Mouse (Mus musculus): Measurements from ENCODE around the gene Nfasc.

The Nfasc gene

DNA sequence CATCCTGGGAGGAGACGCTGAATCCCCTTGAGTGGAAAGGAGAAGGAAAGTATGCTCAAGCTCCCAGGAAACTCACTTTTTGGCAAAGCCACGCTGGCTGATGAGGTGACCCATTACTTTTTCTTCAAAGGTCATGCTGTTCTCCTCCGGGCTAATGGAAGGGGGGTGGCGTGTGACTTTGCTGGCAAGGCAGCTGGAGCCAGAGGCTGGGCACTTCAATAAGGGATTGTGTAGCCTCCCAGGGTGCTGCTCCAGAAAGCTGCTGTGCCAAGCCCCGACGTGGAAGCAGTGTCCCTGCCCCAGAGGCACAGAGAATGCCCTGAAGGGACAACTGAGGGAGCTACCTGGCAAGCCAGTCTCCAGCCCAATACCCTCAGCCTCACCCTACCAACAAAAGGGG lies 101.3 kb downstream of the Nfasc start:
- DNase-seq = no peak

DNA sequence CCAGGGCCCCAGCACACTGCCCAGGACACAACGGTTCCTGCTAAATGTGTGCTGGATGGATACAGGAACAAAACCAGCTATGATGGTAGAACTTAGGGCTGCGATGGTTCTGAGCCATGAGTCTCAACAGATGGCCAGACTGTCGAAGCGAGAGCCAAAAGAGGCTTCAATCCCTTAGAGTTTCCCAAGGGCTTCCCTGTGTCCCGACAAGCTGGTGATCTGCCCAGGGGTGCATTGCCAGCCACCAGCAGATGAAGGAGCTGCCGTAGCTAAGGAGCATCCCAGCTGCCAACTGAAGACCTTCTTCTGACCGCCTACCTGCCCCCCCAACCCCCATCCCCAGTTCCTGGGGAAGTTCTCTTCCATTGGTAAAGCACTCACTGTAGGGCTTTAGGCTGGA lies 104.3 kb downstream of the Nfasc start:
- no peak for DNase-seq

DNA sequence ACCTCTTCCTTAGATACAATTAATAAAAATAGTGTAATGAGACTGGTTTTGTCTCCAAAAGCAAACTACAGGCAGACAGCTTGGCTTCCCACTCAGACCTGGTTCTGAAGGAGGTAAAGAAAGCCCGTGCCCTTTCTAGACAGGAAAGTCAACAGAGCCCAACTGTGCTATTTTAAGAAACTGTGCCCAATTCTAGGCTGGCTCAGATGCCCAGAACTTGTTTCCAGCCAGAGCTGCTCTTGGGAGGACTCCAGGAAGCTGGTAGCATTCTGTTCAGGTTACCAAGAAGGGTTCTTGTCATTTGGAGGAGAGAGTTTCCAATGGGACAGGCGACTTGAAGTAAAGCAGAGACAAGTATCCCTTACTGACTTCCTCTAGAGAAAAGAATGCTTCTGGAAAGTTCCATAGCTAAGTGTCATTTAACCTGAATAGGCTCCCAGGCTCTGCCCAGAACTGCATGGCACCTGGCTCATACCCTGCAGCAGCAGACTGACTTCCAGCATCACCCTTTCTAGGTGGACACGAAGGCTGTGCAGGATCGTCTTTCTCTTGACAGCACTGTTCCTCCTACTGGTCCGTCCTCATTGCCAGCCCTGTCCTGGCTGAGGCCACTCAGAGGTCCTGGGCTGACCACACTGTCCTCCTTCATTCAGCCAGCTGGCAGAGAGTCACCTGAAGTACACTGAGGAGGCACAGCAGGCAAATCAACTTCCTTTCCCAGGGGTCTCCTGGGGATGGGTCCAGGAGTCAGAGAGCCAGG lies 111.8 kb downstream of the Nfasc start:
- DNase-seq = no peak

DNA sequence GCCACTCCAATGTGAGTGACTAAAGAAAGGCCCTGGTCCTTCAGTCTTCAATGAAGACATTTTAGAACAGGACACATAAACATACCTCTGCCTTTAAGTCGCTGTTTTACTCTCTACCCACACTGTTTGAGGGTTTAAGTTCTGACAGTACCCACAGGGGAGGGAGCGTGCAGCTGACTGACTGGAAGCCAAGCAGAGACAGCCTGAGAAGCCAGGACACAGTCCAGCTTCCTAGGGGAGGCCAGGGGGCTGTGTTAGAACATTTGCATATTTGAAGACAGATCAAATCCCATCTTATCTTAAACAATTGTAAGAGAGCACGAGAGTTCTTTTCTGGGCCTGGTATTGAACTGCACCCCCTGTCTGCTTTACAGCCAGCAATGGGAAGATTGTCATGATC lies 113.0 kb downstream of the Nfasc start:
- no peak for DNase-seq

DNA sequence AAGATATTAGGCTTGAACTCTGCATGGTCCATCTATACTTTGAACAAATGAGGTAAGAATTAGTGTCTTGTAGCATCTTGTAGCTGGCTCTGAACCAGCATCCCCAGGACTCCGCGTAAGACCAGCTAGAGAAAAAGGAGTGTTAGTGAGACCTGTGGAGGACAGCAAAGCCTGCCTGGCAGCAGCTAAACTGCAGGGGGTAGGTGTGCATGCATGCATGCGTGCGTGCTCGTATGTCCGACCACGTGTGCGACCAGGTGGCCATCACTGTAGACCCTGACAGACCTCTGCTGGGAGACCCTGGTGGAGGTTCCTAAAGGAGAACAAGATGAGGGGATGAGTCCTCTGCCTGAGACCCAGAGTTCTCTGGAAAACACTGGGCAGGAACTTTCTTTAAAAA lies 113.4 kb downstream of the Nfasc start:
- no peak for DNase-seq

DNA sequence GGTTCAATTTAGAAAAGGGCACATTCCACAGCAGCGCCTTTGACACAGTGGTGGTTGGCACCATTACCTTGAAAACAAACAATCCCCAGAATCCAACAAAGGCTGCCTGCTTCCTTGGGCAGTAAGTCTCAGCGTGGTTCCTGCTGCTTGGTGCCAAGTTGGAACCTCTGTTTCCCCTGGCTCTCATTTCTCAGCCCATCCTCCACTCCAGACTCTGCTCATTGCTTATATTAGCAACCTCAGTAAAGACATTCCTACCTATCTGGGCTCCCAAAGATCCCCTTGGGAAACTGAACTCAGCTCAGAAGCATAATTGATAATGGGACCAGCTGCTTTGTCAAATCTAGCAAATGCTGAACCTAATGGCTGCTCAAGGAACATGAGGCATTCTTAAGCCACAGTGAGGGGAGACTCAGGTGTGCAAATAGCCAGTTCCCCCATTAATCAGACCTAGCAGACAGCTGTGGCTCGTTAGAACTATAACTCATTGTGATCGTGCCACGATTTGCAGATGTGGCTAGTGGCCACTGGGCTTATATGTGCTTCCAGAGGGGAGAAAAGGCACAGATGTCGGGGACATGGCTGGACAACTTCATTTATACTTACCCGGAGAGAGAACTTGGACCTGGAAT lies 115.4 kb downstream of the Nfasc start:
- DNase-seq = no peak

DNA sequence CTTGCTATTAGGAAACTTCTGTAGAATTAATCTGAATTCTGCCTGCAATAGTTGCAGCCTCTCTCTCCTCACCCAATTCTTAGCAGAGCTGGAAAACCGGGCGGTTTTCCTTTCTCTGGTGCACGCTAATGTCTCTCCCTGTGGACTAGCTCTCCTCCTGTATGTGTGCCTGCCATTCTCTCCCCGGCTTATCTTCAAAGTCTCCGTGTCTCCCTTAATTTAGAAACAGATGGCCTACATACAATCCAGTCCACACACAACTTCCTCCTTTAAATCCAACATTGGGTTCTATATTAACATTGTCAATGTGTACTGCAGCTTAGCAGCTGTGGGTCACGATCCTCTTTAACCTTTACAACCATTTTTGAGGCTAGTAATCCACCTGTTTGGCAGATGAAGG lies 116.6 kb downstream of the Nfasc start:
- DNase-seq = no peak

DNA sequence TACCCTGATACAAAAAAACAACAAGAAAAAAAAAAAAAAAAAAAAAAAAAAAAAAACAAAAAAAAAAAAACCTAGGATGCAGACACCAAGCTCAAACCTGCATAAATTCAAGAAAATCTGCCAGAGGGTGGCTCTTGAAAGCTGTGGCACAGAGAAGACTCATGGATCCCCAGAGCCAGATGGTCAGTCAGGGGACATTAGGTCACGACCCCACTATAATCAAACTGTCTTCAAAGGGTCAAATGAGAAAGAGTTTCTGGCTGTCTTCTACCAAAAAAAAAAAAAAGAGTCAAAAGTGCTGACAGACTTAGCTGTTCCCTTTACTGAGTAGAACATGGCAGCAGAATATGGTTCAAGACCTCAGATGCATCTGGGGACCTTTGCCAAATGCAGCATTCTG lies 117.1 kb downstream of the Nfasc start:
- DNase-seq = no peak

DNA sequence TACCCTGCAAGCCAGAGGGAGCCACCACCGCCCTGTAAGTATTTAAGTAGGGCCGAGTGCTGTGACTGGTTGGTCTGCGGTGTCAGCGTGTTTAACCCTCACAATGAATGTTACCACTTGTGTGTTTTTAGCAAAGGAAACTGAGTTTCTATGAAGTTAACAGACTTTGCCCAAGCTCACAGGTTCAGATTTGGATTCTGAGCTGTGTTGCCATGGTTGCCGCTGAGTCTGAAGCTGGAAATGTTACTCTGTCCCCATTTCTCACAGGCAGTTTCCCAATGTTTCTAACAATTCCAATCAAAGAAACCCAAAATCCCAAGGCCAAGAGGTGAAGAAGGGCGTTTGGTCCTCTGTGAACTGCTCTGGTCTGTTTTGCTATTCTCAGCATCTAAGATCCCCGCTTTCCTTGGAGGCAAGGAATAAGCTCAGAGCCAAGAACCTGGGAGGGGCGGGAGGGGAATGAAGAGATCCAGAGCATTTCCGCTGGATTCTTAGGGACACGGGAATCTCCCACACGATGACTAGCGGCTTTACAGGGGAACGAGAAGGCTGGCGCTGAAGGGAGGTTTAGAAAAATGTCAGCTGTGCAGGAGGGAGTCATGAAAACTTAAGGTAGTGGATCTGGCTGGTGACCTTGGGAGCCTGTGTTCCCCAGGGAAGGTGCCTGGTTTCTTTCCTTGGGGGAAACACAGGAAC lies 117.8 kb downstream of the Nfasc start:
- DNase-seq = no peak

DNA sequence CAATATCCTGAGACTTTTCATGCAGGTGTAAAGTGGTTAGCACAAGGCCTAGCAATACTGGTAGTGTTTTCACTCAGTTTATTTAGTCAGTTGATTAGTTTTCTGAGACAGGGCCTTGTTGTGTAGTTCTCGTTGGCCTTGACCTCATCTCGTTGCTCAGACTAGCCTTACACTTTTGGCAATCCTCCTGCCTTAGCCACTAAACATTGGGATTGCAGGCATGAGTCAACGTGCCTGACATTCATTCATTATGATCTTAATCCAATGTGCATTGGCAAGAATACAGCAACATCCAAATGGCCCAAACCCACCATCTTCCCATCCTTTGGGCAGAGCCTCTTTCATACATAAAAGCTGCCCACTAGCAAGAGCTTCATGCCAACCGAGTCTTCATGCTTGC lies 129.5 kb downstream of the Nfasc start:
- no peak for DNase-seq

DNA sequence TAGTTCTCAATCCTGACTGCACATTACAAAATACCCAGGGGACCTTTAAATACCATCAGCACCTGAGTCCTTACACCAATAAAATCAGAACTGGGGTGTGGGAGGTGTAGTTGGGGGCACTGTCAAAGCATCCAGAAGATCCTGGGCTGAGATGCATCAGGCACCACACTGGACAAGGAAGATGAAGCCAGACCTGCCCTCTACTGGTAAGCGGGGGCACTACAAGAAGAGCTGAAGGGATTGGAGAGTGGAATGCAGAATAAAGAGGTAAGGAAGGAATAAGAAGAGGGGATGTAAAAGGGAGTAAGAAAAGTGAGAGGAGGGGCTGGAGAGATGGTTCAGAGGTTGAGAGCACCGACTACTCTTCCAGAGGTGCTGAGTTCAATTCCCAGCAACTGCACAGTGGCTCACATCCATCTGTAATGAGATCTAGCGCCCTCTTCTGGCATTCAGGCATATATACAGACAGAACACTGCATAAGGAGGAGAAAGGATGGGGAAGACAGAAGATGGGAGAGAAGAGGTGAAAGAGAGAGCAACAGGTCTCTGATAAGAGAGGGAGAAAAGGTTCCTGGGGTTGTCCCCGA lies 132.5 kb downstream of the Nfasc start:
- DNase-seq = peak; percentile 70 to 71

DNA sequence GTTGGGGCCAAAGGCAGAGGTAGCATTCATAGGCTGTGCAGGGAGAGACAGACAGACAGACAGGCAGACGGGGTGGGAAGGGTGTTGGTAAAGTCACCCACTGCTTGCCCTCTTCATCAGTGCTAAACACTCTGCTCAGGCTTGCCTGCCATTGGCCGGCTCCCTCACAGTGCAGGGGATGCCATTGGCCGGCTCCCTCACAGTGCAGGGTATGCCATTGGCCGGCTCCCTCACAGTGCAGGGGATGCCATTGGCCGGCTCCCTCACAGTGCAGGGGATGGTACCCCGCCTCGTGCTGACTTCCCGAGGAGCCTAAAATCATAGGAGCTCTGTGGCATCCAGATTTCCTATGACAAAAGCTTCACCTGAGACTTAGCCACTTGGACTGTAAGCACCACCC lies 139.4 kb downstream of the Nfasc start:
- no peak for DNase-seq

DNA sequence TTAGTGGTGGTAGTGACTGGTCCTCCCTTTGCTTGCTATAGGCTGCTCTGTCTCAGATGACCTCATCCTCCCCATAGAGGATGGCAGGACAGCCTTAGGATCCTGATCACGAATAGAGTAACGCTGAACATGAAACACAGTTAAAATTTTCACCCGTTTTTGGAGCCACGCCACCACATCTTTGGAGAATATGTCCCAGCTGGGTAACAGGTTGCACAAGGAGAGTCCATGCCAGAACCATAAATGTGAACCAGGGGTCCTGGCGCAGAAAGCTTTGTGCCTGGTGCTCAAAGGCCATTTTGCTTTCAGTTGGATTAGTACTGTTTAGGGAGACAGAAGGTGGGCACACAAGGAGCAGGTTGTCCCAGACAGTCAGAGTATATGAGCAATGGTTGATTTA lies 143.6 kb downstream of the Nfasc start:
- DNase-seq = no peak

DNA sequence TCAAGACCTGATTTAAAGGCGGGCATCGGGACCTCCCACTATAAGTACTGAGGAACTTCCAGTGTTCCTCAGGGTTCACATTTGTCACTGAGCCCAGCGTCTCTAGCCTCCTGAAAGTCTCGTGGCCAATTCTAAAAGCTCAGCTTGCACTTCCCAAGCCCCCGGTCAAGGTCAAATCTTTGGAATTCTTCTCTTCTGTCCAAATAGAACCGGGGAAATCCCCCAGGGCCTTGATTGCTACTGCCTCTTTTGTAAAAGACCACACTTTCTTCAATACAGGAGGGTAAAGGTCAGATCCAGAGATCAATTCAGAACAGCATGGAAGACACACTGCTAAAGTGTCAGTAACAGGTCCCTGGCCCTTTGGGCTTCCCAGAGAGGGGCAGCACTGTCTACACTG lies 145.9 kb downstream of the Nfasc start:
- no peak for DNase-seq

DNA sequence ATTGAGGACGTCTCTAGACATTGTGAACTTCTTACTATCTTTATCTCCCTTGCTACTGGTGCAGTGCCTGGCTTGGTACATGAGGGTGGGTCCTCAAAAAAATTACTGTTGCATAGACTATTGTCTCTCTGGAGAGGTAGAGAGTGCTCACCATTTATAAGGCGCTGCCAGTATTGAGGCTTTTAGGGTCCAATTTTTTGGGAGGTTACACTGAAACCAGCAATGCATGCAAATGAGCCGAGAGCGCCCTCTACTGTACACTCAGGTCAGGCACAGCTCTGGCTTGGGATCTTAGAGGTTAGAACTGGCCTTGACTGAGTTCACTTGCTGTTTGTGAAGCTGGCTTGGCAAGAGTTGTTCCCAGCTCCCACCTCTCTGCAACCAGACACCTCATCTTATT lies 147.0 kb downstream of the Nfasc start:
- DNase-seq = peak; percentile 79 to 81

DNA sequence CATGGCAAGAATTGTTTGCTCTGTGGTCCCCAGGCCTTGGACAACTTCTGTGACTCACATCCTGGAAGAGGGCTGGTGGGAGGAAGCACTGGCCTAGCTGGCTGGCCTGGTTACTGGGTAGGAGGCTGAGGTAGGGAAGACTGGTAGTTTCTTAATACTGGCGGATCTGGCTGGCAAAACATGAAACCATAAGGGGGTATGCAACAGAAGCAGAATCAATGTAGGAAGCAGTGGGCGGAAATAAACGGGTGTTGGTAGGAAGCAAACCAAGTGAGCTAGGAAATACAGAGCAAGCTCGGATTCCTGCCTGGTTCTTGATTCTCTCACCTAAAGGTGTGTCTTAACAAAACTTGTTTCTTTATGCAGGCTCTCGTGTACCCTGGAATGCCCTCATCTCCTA lies 149.5 kb downstream of the Nfasc start:
- DNase-seq = no peak

DNA sequence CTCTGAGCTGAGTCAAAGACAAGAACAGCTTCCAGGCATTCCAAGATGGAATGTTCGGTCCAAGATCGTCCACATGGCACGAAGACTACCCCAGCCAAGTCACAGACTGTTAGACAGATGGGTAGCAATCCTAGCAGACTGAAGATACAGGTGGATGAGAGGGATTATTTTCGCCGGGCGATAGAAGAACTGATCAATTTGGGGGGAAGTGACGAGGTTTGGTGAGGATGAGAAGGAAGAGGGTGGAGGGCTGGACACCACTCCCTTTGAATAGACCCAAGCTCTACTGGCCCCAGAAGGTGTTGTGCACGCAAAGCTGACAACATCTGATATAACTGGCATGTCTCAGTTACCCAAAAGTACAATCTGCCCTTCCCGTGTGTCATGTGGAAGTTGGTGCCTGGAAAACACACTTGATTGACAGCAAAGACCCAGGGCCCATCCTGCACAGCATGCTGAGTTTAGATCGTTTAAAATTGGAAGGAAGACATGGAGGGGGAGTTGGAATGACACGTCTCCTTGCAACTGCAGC lies 150.1 kb downstream of the Nfasc start:
- no peak for DNase-seq

DNA sequence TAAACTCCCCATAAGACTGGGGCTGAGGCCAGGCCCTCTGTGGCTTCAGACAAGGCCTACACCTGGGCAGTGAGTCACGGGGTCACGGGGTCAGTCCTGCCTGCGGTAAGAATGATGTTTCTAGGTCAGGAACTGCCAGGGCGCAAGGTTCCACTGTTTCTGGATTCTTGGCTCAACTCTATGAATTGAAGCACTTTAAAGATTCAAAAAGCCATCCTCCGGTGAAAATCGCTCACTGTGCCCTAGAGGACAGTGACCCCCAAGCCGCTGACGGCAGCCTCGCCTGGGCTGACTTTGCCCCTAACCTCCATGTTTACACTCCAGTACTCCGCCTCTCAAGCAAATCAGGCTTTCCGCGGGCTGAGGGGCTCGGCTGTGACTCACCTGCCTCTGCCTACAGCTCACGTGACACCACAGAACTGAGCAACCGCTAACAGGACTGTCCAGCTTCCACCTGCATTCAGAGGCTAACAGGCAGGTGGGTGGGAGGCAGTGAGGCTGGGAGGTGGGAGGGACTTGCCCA lies 154.9 kb downstream of the Nfasc start:
- DNase-seq = no peak

DNA sequence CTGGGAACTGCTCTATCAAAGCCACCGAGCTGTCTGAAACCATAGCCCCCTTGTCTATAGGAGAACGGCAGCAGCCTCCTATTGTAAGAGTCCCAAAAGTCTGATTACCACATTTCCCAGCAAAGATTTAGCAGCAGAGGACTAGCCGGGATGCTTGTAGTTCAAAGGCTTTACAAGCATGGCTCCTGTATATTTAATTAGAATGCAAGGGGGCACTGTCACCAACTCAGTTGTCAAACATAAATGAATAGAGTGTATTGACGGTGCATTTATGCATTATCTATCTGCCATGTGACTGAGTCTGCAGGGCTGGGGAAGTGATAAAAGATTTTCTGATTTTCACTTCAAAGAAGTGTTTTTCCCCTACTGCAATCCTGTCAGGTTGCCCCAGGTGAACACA lies 156.2 kb downstream of the Nfasc start:
- DNase-seq = no peak

DNA sequence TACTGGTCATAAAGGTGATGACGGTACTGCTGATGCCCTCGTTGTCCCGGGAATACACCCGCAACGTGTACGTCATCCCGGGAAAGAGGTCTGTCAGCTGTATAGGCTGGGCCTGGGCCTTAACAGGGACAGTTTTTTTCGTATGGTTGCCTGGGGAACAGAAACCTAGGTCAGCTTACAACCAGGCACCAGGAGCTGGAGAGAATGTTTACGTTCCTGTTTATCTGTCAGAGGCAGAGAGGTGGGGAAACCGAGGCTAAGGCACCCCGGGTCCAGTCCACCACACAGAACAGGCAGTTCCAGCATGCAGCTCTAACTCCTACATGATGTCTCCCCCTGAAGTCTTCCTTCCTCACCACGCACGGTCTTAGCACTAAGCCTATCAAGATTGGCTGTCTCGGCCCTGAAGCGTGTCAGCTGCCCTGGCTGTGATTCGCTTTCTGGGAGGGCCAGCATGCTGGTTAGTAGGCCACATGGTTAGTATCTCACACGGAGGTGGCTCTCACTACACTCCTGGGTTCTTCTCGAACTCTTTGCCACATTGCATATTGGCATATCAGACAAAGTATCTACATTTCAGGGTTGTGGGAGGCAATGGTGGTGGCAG lies 158.5 kb downstream of the Nfasc start:
- no peak for DNase-seq

DNA sequence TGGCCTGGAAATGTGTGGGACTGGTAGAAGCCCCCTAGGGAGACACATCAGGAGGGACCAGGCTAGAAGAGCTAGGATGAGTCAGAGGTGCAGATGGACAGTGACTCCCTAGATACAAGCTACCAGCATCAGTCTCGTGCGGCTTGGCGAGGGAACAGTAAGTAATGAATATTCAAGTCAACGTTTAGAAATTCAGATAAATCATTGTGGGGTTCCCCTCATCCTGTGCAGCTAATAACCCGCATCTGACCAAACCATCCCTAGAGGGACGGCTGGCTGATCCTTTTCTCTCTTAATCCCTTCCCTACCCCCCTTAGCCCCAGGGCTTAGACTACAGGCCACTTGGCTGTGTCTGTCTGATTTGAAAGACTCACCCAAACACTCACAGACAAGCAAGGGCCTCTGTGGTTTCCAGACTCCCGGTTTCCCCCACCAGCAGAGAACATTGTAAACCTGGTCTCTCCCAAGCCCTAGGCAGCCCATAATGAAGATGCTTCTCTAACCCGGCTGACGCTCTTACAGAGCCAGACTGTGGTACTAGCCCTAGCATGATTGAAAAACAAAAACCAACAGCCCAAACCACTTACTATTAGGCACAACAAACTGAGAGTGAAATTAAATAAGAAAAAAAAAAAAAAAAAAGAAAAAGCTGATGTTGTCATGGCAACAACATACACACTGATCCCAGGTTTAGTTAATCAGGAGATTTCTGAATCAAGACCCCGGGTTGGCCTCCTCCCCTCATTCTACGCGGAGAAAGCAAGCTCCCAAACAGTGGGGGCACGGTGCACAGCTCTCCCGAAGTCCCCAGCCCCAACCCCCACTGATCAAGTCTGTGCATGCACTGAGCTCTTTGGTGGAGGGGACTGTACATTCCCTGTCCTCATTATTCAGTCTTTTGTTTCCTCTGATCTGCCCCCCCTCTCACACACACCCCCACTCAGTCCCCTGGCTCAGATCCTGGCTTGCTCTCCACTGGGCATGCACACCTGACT lies 159.5 kb downstream of the Nfasc start:
- DNase-seq = no peak

DNA sequence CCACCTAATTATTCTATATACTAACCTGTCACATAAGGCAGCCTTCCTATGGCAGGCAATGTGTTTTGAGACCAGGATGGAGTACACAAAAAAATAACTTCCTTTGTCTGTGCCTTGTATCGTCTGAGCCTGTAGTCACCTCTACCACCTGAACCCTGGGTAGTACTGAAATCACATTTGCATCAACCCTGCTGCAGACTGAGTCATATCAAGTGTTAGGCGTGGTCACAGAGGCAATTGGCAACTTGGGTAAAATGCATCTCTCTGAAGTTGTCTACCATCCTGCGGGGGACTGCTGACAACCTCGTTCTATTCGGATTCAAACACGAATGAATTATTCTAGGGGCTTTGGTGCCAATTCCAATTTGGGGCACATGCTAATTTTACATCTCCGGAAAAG lies 161.5 kb downstream of the Nfasc start:
- DNase-seq = no peak
